Mouse (Mus musculus) gastrocnemius, postnatal 25 days (tissue): ENCODE results near the gene Cep128. TPM values are rescaled to one million over a fixed set of nuclear protein-coding genes. Genes with fewer than 3 reads are reported as not detected.

Source experiments
- DNase-seq: peaks from one replicate; pipeline ENCODE4 v3.0.0; 2022
- total RNA-seq, 2 experiments: library from RNA; stranded (reverse); gene quantifications; 1 replicate in 1 of 2; 2 replicates in 1 of 2; pipeline ENCODE4 v1.2.3; 2021

Gene Cep128
- total RNA-seq, 2 experiments from 2014 or later = 0.69 to 0.80 TPM

DNA sequence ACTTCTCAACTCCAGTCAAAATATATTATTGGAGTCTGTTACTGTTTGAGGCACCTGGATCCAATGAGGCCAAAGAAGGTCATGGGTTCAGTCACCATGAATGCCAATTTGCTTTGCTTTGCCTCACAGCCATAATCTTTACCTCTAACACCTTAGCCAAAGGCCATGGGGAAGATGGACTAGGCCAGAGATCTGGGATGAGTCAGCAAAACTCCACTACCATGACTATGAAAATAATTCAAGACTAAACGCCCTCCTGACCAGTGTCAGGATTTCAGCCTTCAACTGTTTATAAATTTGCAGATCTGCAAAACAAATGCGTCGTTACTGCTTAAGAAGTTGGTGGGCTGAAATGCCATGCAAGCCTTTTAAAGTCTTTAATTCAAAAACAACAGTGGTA, 76.5 kb downstream of the Cep128 start:
- no peak for DNase-seq

DNA sequence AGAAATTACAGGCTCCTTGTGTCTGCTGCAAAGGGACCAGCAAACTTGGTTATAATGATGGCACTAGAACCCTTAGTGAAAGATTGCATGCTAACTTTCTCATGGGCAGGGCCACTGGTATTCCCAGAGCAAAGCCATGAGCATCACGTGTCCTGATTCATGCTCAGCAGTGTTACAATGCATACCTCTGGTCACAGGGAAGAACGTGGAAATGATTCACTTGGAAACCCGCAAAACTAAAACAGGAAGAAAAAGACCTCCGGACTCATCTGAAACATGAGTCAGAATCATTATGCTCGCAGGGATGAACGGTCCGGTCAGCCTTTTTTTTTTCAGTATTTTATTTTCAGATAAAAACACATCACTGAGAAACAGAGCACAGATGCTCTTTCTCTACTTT, 78.4 kb downstream of the Cep128 start:
- DNase-seq = no peak

DNA sequence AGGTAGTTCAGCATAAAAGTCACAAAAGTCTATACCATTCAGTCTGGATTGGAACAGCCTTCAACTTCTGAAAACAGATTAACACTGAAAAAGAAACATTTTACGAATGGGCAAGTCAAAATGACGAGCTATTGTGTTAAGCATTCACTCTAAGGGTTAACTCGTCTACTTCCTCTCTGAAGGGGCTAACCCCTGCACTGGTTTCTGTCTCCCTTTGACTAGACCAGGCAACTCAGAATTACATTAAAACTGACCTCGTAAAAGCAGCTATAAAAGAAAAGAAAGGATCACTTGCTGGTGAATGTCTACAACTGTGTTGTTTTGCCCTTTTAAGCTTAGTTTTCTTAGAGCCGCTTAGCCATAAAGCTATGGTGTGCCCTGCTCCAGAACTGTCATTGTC, 79.2 kb downstream of the Cep128 start:
- DNase-seq = no peak

DNA sequence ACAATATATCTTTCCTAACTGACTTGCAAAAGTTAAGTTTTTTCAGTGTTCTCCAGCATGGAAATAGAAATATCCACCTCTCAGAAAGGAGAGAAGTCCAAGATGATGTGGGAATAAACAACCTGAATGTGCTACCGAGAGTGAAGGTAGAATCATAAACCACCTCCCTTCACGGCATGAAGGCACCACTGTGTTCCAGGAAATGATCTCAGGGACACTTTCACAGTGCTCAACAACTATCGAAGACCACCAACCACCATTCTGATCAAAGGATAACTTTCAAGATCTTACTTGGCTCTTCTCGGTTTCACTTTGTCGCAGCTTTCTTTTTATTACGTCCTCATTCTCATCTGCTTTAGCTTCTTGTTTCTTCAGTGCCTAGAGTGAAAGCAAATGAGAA, 85.5 kb downstream of the Cep128 start:
- no peak for DNase-seq

GRCm38 (mm10) chr12:91295870-91296269, 88.3 kb downstream of the Cep128 start:
- DNase-seq = no peak

- DNase-seq = no peak
Measured at GRCm38 (mm10) chr12:91295436-91295835, 88.8 kb downstream of the Cep128 start.

- DNase-seq = no peak
Measured at GRCm38 (mm10) chr12:91273936-91274335, 110.3 kb downstream of the Cep128 start.

- no peak for DNase-seq
Measured at GRCm38 (mm10) chr12:91269634-91270033, 114.6 kb downstream of the Cep128 start.

- DNase-seq = no peak
Measured at GRCm38 (mm10) chr12:91268974-91269373, 115.2 kb downstream of the Cep128 start.

DNA sequence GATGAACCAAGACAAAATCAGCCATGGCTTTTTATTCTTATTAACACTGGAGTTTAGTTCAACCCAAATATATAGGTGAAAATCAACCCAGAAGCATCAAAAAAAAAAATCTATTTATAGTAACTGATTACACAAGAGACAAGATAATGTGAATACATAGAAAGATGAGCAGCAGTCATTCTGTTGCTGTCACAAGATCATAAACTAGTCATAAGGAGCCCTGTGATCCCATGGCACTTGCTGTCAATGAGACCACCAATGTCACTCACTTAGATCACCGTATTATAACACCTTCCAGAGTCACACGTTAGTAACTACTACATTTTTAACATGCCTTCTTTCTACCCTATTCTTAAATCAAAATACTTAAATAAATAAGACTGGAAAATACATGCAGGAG, 118.2 kb downstream of the Cep128 start:
- DNase-seq = no peak

- DNase-seq = no peak
Measured at GRCm38 (mm10) chr12:91265462-91265861, 118.7 kb downstream of the Cep128 start.

GRCm38 (mm10) chr12:91264828-91265355, 119.3 kb downstream of the Cep128 start:
- DNase-seq = no peak

GRCm38 (mm10) chr12:91263705-91264104, 120.5 kb downstream of the Cep128 start:
- DNase-seq = no peak

DNA sequence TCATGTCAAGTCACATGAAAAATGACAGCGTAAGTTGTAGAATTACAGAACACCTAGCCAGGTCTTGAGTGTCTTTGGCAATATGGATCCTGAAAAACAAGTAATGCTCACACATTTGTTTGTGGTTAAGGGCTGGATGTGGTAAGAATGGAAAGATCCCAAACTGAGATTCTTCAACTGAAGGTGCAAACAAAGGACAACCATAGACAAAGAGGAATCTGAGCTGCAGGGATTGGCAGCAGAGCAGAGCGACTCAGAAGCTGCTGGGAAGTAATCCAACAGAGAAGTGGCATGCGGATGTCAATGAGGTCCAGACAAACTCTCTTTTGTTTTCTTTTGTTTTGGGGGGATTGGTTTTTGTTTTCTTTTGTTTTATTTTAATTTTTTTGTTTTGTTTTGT, 121.4 kb downstream of the Cep128 start:
- no peak for DNase-seq

DNA sequence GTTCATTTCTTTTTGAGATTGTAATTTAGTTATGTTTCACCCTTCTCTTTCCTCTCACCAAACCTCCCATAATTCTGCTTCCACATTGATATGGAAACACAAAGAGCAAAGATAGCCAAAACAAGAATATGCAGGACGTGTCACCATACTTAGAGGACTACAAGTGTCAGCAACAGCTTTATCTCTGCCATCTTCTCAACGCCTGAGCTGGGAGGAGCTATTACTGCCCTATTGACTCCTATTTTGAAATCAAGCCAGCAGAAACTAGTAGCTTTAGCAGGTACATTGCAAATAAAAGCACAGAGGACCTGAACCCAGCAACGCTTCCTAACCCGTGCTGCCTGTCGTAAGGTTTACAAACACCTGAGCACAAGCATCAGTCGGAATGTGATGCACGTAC, 127.9 kb downstream of the Cep128 start:
- no peak for DNase-seq

GRCm38 (mm10) chr12:91254831-91255230, 129.4 kb downstream of the Cep128 start:
- DNase-seq = no peak

DNA sequence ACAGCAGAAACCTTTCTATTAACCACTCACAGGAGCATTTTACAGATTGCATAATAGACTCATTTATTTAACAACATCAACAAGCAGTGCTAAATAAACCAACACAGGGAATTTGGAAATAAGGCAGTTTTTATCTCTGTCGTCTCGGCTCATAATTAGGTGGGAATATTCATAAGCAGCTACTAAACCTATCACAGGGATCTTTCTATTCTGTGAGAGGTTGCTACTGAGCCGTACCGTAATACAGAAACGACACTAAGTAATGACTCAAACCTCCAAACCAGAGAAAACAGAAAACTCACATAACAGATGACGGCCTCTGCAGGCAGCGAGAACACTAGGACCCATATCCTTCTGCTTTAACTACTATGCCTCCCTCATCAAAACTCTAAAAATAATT, 163.6 kb downstream of the Cep128 start:
- DNase-seq = no peak

DNA sequence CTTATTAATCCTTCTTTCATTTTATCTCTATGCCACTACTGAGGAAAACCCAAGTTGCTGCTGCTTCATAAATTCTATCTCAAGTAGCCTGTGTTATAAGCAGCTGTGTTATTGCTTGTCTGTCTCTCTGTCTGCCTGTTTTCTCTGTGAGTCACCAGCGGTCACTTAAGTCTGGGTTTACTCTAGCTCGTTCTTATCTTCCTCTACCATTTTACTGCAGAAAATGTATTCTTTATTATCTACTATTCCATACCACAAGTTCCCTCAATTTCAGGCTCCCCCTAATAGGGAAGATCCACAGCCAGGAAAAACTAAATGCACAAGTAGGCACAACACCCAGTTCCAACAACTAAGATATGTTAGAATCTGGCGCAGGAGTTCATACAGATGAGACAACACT, 178.7 kb downstream of the Cep128 start:
- no peak for DNase-seq

DNA sequence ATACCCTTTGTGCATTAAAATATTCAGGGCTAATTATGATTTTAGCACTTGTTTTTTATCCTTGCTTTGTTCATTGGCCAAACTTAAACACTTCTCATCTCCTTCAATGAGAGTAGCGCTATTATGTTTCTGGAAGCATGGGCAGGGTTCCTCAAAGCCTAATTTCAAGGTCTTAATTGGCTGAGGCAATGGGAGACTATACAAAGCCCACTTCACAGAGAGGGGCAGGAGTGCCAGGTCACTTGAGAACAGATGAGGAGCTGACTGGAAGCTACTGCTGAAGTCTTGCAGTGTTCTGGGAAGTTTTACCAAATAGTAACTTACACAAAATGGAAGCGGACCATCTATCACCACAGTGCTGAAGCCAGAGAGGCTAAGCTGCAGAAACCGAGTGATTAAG, 179.9 kb downstream of the Cep128 start:
- DNase-seq = no peak

DNA sequence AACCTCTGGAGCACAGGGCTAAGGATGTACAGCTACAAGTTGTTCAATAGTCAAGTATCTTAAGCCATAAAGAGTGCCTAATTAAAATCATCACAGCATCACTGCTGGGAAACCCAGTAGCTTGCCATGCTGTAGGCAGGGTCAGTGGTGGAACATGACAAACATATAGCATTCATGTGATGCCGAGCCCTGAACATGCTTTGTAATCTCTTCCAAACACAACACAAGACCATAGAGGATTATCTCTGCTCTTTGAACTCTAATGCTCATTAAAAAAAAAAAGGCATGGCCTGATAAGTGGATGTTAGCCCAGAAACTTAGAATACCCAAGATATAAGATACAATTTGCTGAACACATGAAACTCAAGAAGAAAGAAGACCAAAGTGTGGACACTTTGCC, 181.7 kb downstream of the Cep128 start:
- DNase-seq = no peak

GRCm38 (mm10) chr12:91189111-91189510, 195.1 kb downstream of the Cep128 start:
- DNase-seq = no peak

DNA sequence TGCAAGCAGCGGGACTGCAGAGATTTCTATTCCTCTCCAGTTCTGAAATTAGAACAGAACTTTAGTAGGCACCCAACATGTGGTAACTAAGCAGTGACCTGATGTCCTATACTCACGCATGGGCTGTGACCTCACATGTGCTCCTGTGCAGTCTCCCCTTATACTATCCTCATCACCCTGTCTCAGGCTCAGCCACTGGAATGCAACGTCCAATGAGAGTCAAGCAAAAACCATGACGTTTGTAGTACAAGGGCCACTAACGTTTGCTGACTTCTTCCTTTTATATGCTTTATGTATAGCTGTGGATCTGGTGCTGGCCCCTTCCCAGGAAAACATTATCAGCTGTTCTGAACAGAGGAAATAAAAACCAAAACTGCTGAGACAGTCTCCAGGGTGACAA, 198.6 kb downstream of the Cep128 start:
- no peak for DNase-seq

GRCm38 (mm10) chr12:91184616-91185015, 199.6 kb downstream of the Cep128 start:
- no peak for DNase-seq

GRCm38 (mm10) chr12:91183928-91184327, 200.3 kb downstream of the Cep128 start:
- DNase-seq = no peak

DNA sequence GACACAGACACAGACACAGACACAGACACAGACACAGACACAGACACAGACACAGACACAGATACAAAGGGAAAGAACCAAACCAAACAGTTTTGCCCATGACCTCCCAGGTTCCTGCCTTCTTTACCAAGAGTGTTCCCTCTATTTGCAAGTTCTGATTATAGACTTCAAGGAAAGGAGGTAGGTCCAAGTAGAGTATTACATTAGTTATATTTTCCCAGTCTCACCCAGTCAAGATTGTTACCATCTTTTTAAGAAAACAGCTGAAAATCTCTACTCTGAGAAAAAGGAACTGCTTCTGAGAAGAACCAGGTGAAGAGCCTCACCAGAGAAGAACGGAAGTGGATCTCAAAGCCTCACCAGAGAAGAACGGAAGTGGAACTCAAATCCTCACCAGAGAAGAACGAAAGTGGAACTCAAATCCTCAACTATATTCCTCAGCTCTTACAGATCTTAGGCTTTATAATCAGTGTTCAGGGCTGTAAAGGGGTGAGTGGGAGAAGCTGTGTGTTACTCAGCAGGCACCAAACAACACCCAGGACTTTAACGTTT, 200.8 kb downstream of the Cep128 start:
- DNase-seq = no peak
